Mouse (Mus musculus): ENCODE data around the gene Vsx1. TPM values are rescaled to one million over a fixed set of nuclear protein-coding genes. Genes with fewer than 3 reads are reported as not detected.

Vsx1 gene
- total RNA-seq, 2 experiments from 2014 or later: not detected

DNA sequence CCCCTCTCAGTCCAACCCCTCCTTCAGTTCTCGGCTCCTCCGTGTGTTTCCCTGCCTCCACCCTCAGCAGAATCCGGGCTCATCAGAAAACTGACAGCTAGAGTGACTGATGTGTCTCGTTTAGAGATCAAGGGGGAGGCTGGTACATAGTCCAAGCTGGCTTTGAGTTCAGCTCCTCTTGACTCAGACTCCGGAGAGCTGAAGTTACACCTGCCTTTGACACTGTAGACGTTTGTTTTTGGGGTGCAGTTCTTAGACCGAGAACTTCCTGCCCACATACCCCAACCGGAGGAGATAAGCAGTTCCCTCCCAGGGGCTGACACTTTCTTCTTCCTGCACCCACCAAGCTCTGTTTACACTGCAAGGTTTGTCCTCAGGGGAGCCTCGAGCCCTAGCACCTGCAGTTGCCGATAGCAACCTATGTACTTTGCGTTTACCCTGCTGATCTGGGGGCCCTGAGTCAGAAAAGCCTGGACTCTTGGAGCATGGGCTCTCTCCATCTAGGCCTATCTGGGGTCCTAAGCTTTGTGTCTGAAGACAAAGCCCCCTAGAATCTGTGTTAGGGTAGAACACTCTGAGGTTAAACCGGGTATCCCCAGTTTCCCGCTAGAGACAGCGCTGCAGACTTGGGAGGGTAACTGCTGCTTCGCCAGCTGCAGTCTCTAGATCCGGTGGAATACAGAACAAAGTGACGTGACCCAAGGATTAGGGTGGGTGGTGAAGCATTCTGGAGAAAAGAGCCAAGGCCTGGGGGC lies 21.9 kb downstream of the Vsx1 start:
- DNase-seq: no peak

DNA sequence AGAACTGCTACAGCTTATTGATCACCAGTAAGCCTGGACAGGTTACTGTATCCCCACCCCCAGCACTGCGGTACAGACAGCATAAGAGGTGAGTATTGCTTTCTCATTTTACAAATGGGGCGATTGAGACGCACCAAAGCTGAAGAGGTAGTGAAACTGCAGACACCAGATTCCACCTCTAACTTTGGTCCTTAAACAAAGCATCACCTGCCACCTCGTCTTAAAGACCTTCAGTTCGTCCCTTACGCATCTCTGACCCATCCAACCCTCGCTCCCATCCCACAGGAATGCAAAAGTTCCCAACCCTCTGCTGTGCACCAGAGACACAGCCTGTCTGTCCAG lies 22.5 kb downstream of the Vsx1 start:
- DNase-seq: no peak

GRCm38 (mm10) chr2:150665534-150666451 lies 23.4 kb downstream of the Vsx1 start:
- no peak for DNase-seq

DNA sequence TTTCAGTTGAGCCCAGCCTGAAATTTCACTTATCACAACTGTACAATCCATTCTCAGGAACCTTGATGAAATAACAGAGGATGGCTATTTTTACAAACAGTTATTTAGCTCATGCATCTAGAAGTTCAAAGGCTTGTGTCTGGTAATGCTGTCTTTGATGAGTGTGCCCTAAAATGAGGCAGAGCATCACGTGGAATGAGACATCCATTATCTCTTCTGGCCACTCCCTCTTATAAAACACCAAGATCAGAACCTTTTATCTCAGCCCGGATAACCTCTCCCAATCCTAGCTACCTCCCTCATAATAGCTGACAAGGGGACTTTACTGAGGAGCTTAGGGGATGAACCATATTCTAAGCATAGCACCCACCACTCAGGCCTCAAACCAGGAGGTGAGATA lies 24.2 kb downstream of the Vsx1 start:
- no peak for DNase-seq

DNA sequence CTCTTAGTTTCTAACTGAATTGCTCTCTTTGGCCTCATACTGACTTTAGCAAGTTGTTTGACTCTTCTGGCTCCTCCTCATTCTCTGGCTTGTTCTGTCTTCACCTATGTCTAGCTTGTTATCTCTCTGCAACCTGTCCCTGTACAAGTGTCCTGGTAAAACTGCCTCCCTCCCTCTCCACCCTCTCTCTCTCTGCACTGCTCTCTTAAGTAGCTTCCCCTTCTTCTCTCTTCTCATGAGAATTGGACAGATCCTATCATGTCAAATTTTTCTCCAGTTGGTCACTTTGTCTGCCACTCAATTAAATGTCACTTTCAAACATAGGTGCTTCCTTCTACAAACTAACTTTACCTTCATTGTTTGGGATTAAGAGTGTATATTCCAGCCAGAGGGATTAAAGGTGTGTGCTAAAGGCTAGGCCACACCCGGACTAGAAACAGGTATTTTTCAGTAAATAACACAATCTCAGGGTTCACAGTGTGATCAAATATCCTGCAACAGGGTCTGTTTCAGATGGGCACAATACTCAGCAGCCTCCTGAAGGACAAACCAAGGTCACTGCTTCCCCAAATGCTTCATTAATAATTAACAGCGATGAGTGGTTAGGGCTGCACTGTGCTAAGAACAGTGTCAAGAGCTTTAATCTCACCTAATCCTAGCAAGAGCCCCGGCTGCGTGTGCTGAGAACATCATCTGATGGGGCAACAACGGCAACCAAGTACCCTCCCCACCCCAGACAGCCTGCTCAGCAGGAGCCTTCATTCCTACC lies 24.8 kb downstream of the Vsx1 start:
- no peak for DNase-seq

DNA sequence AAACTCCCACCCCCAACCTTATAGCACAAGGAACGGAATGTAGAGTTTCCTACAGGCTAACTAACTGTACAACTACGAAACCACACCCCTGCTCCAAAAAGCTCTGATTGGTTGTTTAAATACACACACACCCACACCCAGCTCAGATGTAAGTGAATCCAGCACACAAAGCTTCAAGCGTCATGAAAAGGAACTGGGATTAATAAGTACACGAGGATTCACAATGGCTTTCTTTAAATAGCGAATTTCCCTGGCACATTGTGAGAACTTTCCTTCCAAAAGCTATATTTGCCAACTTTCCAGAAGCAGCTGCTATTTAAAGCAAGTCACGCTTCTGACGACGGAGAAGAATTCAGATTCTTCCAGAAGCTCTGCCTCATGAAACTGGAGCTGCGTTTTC lies 25.9 kb downstream of the Vsx1 start:
- DNase-seq: peak; percentile 34

GRCm38 (mm10) chr2:150662007-150662406 lies 27.2 kb downstream of the Vsx1 start:
- no peak for DNase-seq

GRCm38 (mm10) chr2:150660668-150661451 lies 28.3 kb downstream of the Vsx1 start:
- DNase-seq: no peak

DNA sequence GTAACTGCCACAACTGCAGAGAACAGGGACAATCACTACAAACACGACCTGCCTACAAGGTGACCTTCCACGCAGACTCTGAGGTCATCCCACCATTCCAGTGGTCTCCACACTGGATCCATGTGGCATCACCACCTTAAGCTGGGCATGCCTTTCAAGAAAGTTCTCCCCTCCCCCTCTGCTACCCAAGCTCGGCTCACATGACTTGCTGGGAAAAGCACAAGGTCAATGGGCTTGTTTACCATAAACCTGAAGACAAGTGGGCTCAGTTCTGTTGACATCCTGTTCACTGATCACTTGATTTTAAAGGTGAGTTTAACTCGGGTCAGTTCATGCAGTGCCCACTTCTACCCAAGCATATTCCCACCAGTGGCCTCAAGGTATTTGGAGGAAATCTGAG lies 29.1 kb downstream of the Vsx1 start:
- no peak for DNase-seq

DNA sequence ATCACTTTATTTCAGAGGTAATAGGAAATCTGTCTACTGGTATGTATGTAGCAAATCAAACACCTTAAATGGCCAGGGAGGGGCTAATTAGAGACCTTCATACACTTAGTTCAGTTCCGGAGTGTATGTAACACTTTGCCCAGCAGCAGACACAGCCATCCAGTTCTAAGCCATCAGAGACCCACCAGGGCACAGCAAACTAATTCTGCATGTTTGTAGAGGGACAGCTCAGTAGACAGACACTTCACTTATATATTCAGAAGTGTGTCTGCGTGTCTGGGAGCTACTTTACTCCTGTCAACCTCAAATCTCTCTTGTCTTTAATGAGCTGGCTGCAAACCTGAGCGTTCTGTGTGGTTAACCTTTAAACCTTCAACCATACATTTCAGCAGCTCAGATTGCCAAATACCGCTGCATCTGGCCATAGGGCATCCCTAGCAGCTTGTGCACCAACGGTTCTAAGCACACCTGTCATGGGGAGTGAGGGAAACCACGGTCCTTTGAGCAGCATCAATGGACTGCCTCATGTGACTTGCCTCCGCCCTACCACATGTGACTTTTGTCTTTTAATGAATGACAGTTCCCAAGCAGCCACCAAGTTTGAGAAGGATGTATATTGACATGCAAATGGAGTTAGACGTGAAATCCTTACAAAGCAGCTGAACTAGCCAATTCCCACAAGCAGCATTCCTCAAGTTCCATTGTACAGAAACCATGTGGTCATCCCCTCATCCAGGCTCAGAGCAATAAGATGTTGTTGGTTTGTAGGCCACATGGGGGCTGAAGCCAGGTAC lies 32.0 kb downstream of the Vsx1 start:
- DNase-seq: no peak

DNA sequence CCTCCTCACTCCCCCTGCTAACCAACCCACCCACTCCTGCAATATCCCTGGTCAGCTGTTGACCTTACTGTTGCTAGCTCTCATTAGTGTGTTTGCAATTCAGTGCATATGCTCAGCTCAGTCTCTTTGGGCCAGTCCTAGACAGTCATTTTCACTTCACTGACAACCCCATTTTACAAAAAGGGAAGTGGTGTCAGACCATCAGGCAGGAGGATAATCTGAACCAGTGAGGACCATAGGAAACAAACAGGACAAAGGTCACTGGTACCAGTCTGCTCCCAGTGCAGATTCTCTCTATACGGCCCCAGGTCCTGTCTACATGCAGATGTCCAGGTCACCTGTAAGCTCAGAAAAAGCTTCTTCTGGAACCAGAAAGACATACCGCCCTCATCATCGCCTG lies 33.0 kb downstream of the Vsx1 start:
- DNase-seq: no peak

DNA sequence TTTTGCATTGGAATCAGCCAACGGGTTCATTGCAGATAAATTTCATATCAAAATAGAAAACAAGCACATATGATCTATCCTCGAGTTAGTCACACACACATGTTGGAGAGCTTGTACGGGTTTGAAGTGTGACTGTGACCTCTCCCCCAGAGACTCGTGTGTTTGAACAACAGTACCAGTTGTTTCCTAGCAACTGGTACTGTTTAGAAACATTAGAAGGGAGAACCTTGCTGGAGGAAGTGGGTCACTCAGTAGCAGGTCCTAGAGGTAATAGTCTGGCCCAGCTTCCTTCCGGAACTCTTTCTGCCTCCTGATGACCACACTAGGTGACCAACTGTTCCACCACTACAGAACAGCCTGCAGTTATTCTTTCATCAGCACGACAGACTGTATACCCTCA lies 33.9 kb downstream of the Vsx1 start:
- no peak for DNase-seq

DNA sequence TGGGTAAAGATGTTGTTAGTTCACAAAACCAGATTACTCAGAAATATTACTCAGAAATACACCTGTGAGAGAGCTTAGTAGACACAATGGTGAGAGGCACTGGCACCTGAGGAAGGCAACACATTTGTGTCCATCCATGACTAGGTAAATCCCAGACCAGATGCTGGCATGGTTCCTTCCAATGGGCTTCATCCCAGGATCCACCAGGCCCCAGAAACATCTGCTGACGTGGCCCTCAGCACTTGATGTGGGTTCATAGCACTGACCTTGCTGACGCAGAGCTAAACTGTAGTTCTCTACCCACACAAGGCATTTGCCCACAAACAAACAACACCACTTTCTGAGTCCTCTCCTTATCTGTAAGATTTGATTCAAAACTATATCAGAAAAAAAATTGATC lies 34.3 kb downstream of the Vsx1 start:
- DNase-seq: no peak

DNA sequence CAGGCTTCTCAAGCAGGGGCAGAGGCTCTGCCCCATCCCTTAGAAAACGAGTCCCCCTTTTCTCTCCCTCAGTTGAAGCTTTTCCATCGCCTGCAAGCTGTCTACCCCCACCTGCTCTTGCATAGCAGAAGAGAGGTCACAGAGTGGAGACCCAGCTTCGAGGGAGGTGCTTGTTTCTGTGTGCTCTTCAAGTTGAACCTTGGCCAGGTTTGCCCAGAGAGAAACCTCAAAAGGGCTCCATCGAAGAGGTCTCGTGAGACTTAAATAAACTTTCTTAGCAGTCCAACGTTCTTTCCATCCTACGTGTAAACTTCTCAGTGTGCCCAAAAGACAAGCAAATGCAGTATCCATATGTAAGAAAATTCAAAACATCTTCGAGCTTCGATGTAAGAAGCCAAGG lies 37.8 kb downstream of the Vsx1 start:
- no peak for DNase-seq

GRCm38 (mm10) chr2:150650511-150651074 lies 38.6 kb downstream of the Vsx1 start:
- no peak for DNase-seq

DNA sequence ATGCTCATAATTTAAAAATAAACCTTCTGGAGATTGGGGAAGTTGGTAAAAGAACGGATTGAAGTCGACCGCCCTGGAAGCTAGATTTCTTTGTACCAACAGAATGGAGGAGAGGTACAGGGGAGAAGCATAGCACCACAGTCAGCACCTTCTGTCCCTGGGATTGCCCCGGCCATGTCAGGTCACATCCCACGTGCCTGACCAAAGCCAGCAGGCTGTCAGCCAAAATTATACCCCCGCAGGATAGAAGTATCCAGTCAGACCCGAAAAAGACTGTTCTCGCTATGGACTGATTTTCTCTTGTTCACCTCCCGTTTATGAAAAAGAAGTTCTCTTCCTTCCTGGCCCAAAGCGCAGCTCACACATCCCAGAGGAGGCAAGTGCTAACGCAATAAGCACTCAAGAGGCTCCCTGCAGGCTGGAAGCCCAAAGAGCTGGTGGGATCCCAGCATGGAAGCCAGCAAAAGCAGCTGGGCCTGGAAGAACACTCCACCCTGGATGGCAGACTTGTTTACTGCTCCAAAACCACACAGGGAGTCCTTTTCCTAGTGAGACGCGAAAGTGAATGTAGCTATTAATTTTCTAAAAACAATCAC lies 40.8 kb downstream of the Vsx1 start:
- DNase-seq: no peak

DNA sequence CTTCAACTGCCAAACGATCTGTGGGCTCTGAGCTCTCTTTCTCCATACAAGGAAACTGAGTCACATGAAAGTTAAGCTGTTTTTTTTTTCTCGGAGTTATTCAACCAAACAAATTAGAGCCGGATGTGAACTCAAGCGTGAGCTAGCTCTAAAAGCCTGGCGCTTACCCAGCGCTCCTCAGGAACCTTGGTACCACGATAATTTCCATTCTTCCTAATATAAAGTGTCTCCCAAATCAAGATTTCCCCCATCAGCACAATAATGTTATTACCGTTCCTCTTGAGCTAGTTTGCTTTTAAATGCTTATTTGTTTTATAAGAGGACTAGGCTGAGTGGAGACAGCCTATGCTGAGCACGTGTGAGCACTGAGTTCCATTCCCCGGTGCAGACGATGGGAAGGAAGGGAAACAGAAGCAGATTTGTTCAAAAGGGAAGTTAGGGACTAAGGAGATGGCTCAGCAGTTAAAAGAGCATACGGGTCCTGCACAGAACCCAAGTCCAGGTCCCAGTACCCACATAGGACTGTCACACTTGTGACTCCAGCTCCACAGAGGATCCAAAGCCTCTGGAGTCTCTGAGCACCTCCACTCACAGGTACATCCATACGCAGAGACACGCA lies 41.4 kb downstream of the Vsx1 start:
- DNase-seq: no peak

- DNase-seq: no peak
These were observed 42.6 kb downstream of the Vsx1 start for GRCm38 (mm10) chr2:150646411-150647121.

DNA sequence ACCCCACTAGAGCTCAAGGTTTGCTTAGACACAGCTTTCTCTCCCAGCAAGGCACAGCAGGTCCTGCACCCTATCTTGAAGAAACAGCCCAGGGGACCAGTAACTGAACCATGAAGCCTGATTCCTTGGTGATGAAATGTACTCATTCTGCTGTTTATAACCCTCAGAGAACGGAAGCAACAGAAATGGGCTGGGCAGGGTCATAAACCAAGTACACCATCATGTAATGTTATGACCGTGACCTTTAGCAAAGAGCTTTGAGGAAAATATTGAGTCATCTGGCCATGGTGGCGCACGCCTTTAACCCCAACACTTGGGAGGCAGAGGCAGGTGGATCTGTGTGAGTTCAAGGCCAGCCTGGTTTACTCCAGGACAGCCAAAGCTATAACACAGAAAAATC lies 43.9 kb downstream of the Vsx1 start:
- DNase-seq: no peak
